ENCODE assay signal across 7 mouse cellular contexts in genomic region chr6:115995531-115995941, GRCm38 (mm10). TPM values are rescaled to one million over a fixed set of nuclear protein-coding genes. Genes with fewer than 3 reads are reported as not detected.
A peak's percentile ranks its signal among the peaks of the same experiment; 100 is the strongest.
DNase-seq lines count a peak whose midpoint lies in the region; ATAC-seq and TF ChIP-seq lines count a peak whose summit lies in the region.

No protein-coding gene starts in this region.

- no peaks in the 10 kb centered on the region for H3K27me3 ChIP-seq in lung, postnatal 0 days (replicated peaks; ENCODE audit: insufficient read depth, low read length)
- peaks cover 15% of the 10 kb centered on the region for H3K27me3 ChIP-seq in embryonic facial prominence, embryonic 15.5 days
- peaks cover 51% of the 10 kb centered on the region for H3K27me3 ChIP-seq in limb, embryonic 12.5 days
- peaks cover 8% of the 10 kb centered on the region for H3K27me3 ChIP-seq in stomach, embryonic 16.5 days (ENCODE audit: control insufficient read depth, insufficient read depth, low read length)

- no peak for ATAC-seq in lung, postnatal 0 days
- no peak for ATAC-seq in embryonic facial prominence, embryonic 15.5 days (ENCODE audit: insufficient number of reproducible peaks, low FRiP score, low TSS enrichment, low read depth)
- ATAC-seq in limb, embryonic 12.5 days (ENCODE audit: insufficient number of reproducible peaks, insufficient read depth, low FRiP score, low TSS enrichment, low read depth) = no peak
- no peak for ATAC-seq in stomach, embryonic 16.5 days (ENCODE audit: insufficient read depth, low FRiP score)

- H3K36me3 ChIP-seq in lung, postnatal 0 days (ENCODE audit: insufficient read depth, low read length) = no peaks in the 10 kb centered on the region
- no peaks in the 10 kb centered on the region for H3K36me3 ChIP-seq in embryonic facial prominence, embryonic 15.5 days
- H3K36me3 ChIP-seq in limb, embryonic 12.5 days = no peaks in the 10 kb centered on the region
- no peaks in the 10 kb centered on the region for H3K36me3 ChIP-seq in stomach, embryonic 16.5 days (ENCODE audit: control insufficient read depth, insufficient read depth, low read length)

- peak overlapping the region; percentile 92 for H3K27ac ChIP-seq in lung, postnatal 0 days (ENCODE audit: low read length)
- peak overlapping the region; percentile 82 for H3K27ac ChIP-seq in embryonic facial prominence, embryonic 15.5 days (replicated peaks)
- peak overlapping the region; percentile 62; the same call in 1 of the 2 replicates for H3K27ac ChIP-seq in limb, embryonic 12.5 days
- peak overlapping the region; percentile 88 for H3K27ac ChIP-seq in stomach, embryonic 16.5 days (ENCODE audit: low read length)

- TF ChIP-seq CTCF in lung, postnatal 0 days (IDR thresholded peaks at IDR 0.05) = no peak

- WGBS in lung, postnatal 0 days = 30% methylated on average over 4 of the region's 4 CpGs
- 53% methylated on average over 4 of the region's 4 CpGs for WGBS in embryonic facial prominence, embryonic 15.5 days
- WGBS in limb, embryonic 12.5 days = 42% methylated on average over 4 of the region's 4 CpGs
- WGBS in stomach, embryonic 16.5 days = 48% methylated on average over 4 of the region's 4 CpGs

- no peak for DNase-seq in lung, postnatal 0 days (ENCODE audit: low spot score)
- no peak for DNase-seq in lung, postnatal 25 days (ENCODE audit: low spot score)
- DNase-seq in embryo, embryonic 9.5 days (ENCODE audit: extremely low spot score) = no peak
- no peak for DNase-seq in T-cell, adult 2 months (ENCODE audit: low spot score)

- TF ChIP-seq EP300 in lung, postnatal 0 days (IDR thresholded peaks at IDR 0.05) = no peak

- H3K4me3 ChIP-seq in lung, postnatal 0 days (ENCODE audit: low read depth, low read length) = no peak overlapping the region; the same call in 1 of the 2 replicates
- peak overlapping the region; percentile 65; the same call in 1 of the 2 replicates for H3K4me3 ChIP-seq in embryonic facial prominence, embryonic 15.5 days (replicated peaks)
- H3K4me3 ChIP-seq in limb, embryonic 12.5 days (replicated peaks) = peak overlapping the region; percentile 59
- H3K4me3 ChIP-seq in stomach, embryonic 16.5 days (replicated peaks; ENCODE audit: low read length) = peak overlapping the region; percentile 70; the same call in 1 of the 2 replicates

- H3K9ac ChIP-seq in lung, postnatal 0 days (replicated peaks; ENCODE audit: low read depth) = no peak overlapping the region
- no peak overlapping the region for H3K9ac ChIP-seq in embryonic facial prominence, embryonic 15.5 days
- no peak overlapping the region; the same call in 1 of the 2 replicates for H3K9ac ChIP-seq in limb, embryonic 12.5 days (replicated peaks)
- H3K9ac ChIP-seq in stomach, embryonic 16.5 days (ENCODE audit: low read length) = peak overlapping the region; percentile 75; the same call in 1 of the 2 replicates

- H3K9me3 ChIP-seq in lung, postnatal 0 days (ENCODE audit: low read length) = no peaks in the 10 kb centered on the region
- no peaks in the 10 kb centered on the region for H3K9me3 ChIP-seq in embryonic facial prominence, embryonic 15.5 days (replicated peaks)
- no peaks in the 10 kb centered on the region for H3K9me3 ChIP-seq in limb, embryonic 12.5 days
- no peaks in the 10 kb centered on the region for H3K9me3 ChIP-seq in stomach, embryonic 16.5 days (replicated peaks; ENCODE audit: control insufficient read depth, low read length)

- peaks cover 13% of the 10 kb centered on the region for H3K4me1 ChIP-seq in lung, postnatal 0 days (ENCODE audit: insufficient read depth, low read depth, low read length)
- H3K4me1 ChIP-seq in embryonic facial prominence, embryonic 15.5 days = peaks cover 74% of the 10 kb centered on the region
- peaks cover 46% of the 10 kb centered on the region for H3K4me1 ChIP-seq in limb, embryonic 12.5 days (replicated peaks)
- peaks cover 54% of the 10 kb centered on the region for H3K4me1 ChIP-seq in stomach, embryonic 16.5 days (ENCODE audit: control insufficient read depth, insufficient read depth, low read length)

- peak overlapping the region; percentile 74 for H3K4me2 ChIP-seq in lung, postnatal 0 days (replicated peaks; ENCODE audit: low read depth, low read length)
- H3K4me2 ChIP-seq in embryonic facial prominence, embryonic 15.5 days (replicated peaks) = peak overlapping the region; percentile 92; the same call in 1 of the 2 replicates
- peak overlapping the region; percentile 81 for H3K4me2 ChIP-seq in limb, embryonic 12.5 days
- H3K4me2 ChIP-seq in stomach, embryonic 16.5 days (ENCODE audit: low read depth, low read length) = peak overlapping the region; percentile 84

RNA-seq across cellular contexts. Expression of gene Plxnd1, which starts 0.7 kb away (rescaled TPM):
- 26.9 and 33.4 TPM in 2 replicates for polyA plus RNA-seq in lung, postnatal 0 days (2015; fragmentation: Nextera tagmentation; extraction: Ambion mirVana)
- polyA plus RNA-seq in embryonic facial prominence, embryonic 15.5 days (2015; fragmentation: Nextera tagmentation; extraction: Ambion mirVana) = 29.4 and 33.5 TPM in 2 replicates
- 25.2 and 27.5 TPM in 2 replicates for polyA plus RNA-seq in limb, embryonic 12.5 days (2016; fragmentation: Nextera tagmentation; extraction: Ambion mirVana)
- polyA plus RNA-seq in stomach, embryonic 16.5 days (2015; fragmentation: Nextera tagmentation; extraction: Ambion mirVana) = 27.7 and 28.5 TPM in 2 replicates

RNA-seq across cellular contexts. Expression of gene H1foo, which starts 50.8 kb away (rescaled TPM):
- polyA plus RNA-seq in lung, postnatal 0 days (2015; fragmentation: Nextera tagmentation; extraction: Ambion mirVana) = not detected in 2 replicates
- polyA plus RNA-seq in embryonic facial prominence, embryonic 15.5 days (2015; fragmentation: Nextera tagmentation; extraction: Ambion mirVana) = not detected in 2 replicates
- not detected in 2 replicates for polyA plus RNA-seq in limb, embryonic 12.5 days (2016; fragmentation: Nextera tagmentation; extraction: Ambion mirVana)
- not detected in 2 replicates for polyA plus RNA-seq in stomach, embryonic 16.5 days (2015; fragmentation: Nextera tagmentation; extraction: Ambion mirVana)
